Mouse (Mus musculus): ENCODE results near the gene Cln6.
A peak's percentile ranks its signal among the peaks of the same experiment; 100 is the strongest.
"Not testable (repeated sequence)": the region's sequence is repeated elsewhere in the genome, so short reads cannot be mapped to it uniquely, and the experiment has no call there.

Gene Cln6

GRCm38 (mm10) chr9:62828662-62829086 is 9.9 kb upstream of the Cln6 start:
- DNase-seq (ENCODE audit: extremely low read depth, low read depth, low spot score), result peak; percentile 51

- DNase-seq (ENCODE audit: extremely low read depth, low read depth, low spot score), result no peak
These were observed 8.7 kb upstream of the Cln6 start for GRCm38 (mm10) chr9:62829877-62830276.

GRCm38 (mm10) chr9:62834906-62835305 is 3.7 kb upstream of the Cln6 start:
- no peak for DNase-seq (ENCODE audit: extremely low read depth, low read depth, low spot score)

- DNase-seq (ENCODE audit: extremely low read depth, low read depth, low spot score), result no peak
These were observed 2.7 kb upstream of the Cln6 start for GRCm38 (mm10) chr9:62835705-62836446.

GRCm38 (mm10) chr9:62837611-62838010 is 974 bp upstream of the Cln6 start:
- DNase-seq (ENCODE audit: extremely low read depth, low read depth, low spot score), result no peak

GRCm38 (mm10) chr9:62838146-62838505 is 459 bp upstream of the Cln6 start:
- DNase-seq (ENCODE audit: extremely low read depth, low read depth, low spot score), result no peak

- DNase-seq (ENCODE audit: extremely low read depth, low read depth, low spot score), result no peak
These were observed 686 bp downstream of the Cln6 start for GRCm38 (mm10) chr9:62839172-62839770.

GRCm38 (mm10) chr9:62843356-62844024 is 4.9 kb downstream of the Cln6 start:
- no peak for DNase-seq (ENCODE audit: extremely low read depth, low read depth, low spot score)

- no peak for DNase-seq (ENCODE audit: extremely low read depth, low read depth, low spot score)
These were observed 5.9 kb downstream of the Cln6 start for GRCm38 (mm10) chr9:62844461-62844860.

GRCm38 (mm10) chr9:62847694-62848093 is 9.1 kb downstream of the Cln6 start:
- DNase-seq (ENCODE audit: extremely low read depth, low read depth, low spot score), result no peak

GRCm38 (mm10) chr9:62848641-62849040 is 10.1 kb downstream of the Cln6 start:
- DNase-seq (ENCODE audit: extremely low read depth, low read depth, low spot score), result no peak

GRCm38 (mm10) chr9:62851571-62851970 is 13.0 kb downstream of the Cln6 start:
- no peak for DNase-seq (ENCODE audit: extremely low read depth, low read depth, low spot score)

GRCm38 (mm10) chr9:62854483-62854882 is 15.9 kb downstream of the Cln6 start:
- DNase-seq (ENCODE audit: extremely low read depth, low read depth, low spot score), result no peak

GRCm38 (mm10) chr9:62857216-62857615 is 18.6 kb downstream of the Cln6 start:
- no peak for DNase-seq (ENCODE audit: extremely low read depth, low read depth, low spot score)

GRCm38 (mm10) chr9:62857719-62858261 is 19.2 kb downstream of the Cln6 start, which contains the start of gene Calml4:
Calml4 (plus strand) TSS chr9:62858080.
- no peak for DNase-seq (ENCODE audit: extremely low read depth, low read depth, low spot score)

GRCm38 (mm10) chr9:62858266-62859019 is 19.9 kb downstream of the Cln6 start:
- DNase-seq (ENCODE audit: extremely low read depth, low read depth, low spot score), result no peak

- DNase-seq (ENCODE audit: extremely low read depth, low read depth, low spot score), result not testable (repeated sequence)
These were observed 21.5 kb downstream of the Cln6 start for GRCm38 (mm10) chr9:62860102-62860501.

GRCm38 (mm10) chr9:62860866-62861265 is 22.3 kb downstream of the Cln6 start:
- peak; percentile 33 for DNase-seq (ENCODE audit: extremely low read depth, low read depth, low spot score)

GRCm38 (mm10) chr9:62869236-62869635 is 30.7 kb downstream of the Cln6 start:
- DNase-seq (ENCODE audit: extremely low read depth, low read depth, low spot score), result not testable (repeated sequence)

- DNase-seq (ENCODE audit: extremely low read depth, low read depth, low spot score), result no peak
These were observed 32.1 kb downstream of the Cln6 start for GRCm38 (mm10) chr9:62870728-62871127.

All from fat pad, adult 2 months (tissue).